Mouse (Mus musculus) heart, postnatal 0 days (tissue): Measurements from ENCODE around the gene Nipsnap1.

ENCODE experiments used
- CTCF ChIP-seq: IDR thresholded peaks from 2 replicates; pipeline ENCODE4 v1.5.1; 2016; ENCODE audit warnings: antibody characterized with exemption, control low read depth, low read depth
- EP300 ChIP-seq: IDR thresholded peaks from 2 replicates; pipeline ENCODE4 v1.6.1; 2016; ENCODE audit warnings: antibody characterized with exemption, low read depth

- no peak for TF ChIP-seq CTCF
- no peak for TF ChIP-seq EP300
These were observed at the start of gene Nipsnap1 for GRCm38 (mm10) chr11:4873755-4874475.
